19 mouse cellular contexts compared by ENCODE assay signal in genomic region chr6:94357568-94357967, GRCm38 (mm10).
A peak's percentile ranks its signal among the peaks of the same experiment; 100 is the strongest.
DNase-seq lines count a peak whose midpoint lies in the region; ATAC-seq and TF ChIP-seq lines count a peak whose summit lies in the region.
"Had no signal": no experiment of that assay in that cellular context is flagged by ENCODE, and none has a peak within 500 bp of the region (broad histone marks: within the 10 kb centered on the region; RNA-seq: fewer than 3 reads in every experiment).

No protein-coding gene starts in this region.

- H3K36me3 ChIP-seq in heart, embryonic 13.5 days, result no peaks in the 10 kb centered on the region
- no peaks in the 10 kb centered on the region for H3K36me3 ChIP-seq in embryonic facial prominence, embryonic 10.5 days (replicated peaks)
- no peaks in the 10 kb centered on the region for H3K36me3 ChIP-seq in liver, embryonic 11.5 days (ENCODE audit: control insufficient read depth, insufficient read depth, low read length)
- no peaks in the 10 kb centered on the region for H3K36me3 ChIP-seq in stomach, embryonic 15.5 days
- H3K36me3 ChIP-seq in thymus, adult 2 months (ENCODE audit: control insufficient read depth, insufficient read depth, low read length), result no peaks in the 10 kb centered on the region
- H3K36me3 ChIP-seq: embryonic facial prominence, embryonic 13.5 days; midbrain, embryonic 13.5 days had no signal

- TF ChIP-seq POLR2A in thymus, adult 2 months (IDR thresholded peaks at IDR 0.05; ENCODE audit: control insufficient read depth, extremely low read depth, insufficient read depth, low read length, poor library complexity), result no peak

- no peak for TF ChIP-seq CTCF in thymus, adult 2 months (IDR thresholded peaks at IDR 0.05; ENCODE audit: borderline replicate concordance, control insufficient read depth, extremely low read depth, insufficient read depth, low read length, poor library complexity)

- ATAC-seq in heart, embryonic 13.5 days (ENCODE audit: extremely low read depth, insufficient number of reproducible peaks, low FRiP score, low TSS enrichment), result peak; percentile 31; the same call in 1 of the 2 replicates
- ATAC-seq in liver, embryonic 11.5 days (replicated peaks; ENCODE audit: low FRiP score), result peak; percentile 98
- peak; percentile 76 for ATAC-seq in stomach, embryonic 15.5 days (ENCODE audit: insufficient read depth, low FRiP score, low read depth)
- ATAC-seq: hindbrain, postnatal 0 days; midbrain, embryonic 13.5 days; Patski had no signal

- 0 out of 2 replicates have a peak overlapping the region, but pooled peaks have one; percentile 12 for H3K27ac ChIP-seq in heart, embryonic 13.5 days (replicated peaks)
- H3K27ac ChIP-seq in embryonic facial prominence, embryonic 10.5 days (replicated peaks), result peak overlapping the region; percentile 77
- H3K27ac ChIP-seq in liver, embryonic 11.5 days (ENCODE audit: low read depth, low read length), result peak overlapping the region; percentile 19; the same call in 1 of the 2 replicates
- no peak overlapping the region for H3K27ac ChIP-seq in stomach, embryonic 15.5 days
- no peak overlapping the region for H3K27ac ChIP-seq in thymus, adult 2 months (ENCODE audit: control insufficient read depth, insufficient read depth, low read length)
- H3K27ac ChIP-seq: embryonic facial prominence, embryonic 13.5 days; heart, adult 2 months; hindbrain, postnatal 0 days; midbrain, embryonic 13.5 days had no signal

- H3K9ac ChIP-seq in heart, embryonic 13.5 days, result no peak overlapping the region
- H3K9ac ChIP-seq in liver, embryonic 11.5 days (ENCODE audit: low read depth, low read length), result no peak overlapping the region
- H3K9ac ChIP-seq in stomach, embryonic 15.5 days, result no peak overlapping the region
- H3K9ac ChIP-seq: embryonic facial prominence, embryonic 13.5 days; midbrain, embryonic 13.5 days had no signal

- no peaks in the 10 kb centered on the region for H3K9me3 ChIP-seq in heart, embryonic 13.5 days
- H3K9me3 ChIP-seq in embryonic facial prominence, embryonic 10.5 days, result no peaks in the 10 kb centered on the region
- no peaks in the 10 kb centered on the region for H3K9me3 ChIP-seq in liver, embryonic 11.5 days (ENCODE audit: control insufficient read depth, low read length)
- no peaks in the 10 kb centered on the region for H3K9me3 ChIP-seq in stomach, embryonic 15.5 days
- H3K9me3 ChIP-seq: embryonic facial prominence, embryonic 13.5 days; midbrain, embryonic 13.5 days had no signal

- peaks cover 22% of the 10 kb centered on the region for H3K4me1 ChIP-seq in heart, embryonic 13.5 days
- H3K4me1 ChIP-seq in embryonic facial prominence, embryonic 10.5 days, result peaks cover 52% of the 10 kb centered on the region
- peaks cover 3% of the 10 kb centered on the region; the same call in 1 of the 2 replicates for H3K4me1 ChIP-seq in liver, embryonic 11.5 days (replicated peaks; ENCODE audit: control insufficient read depth, insufficient read depth, low read length)
- no peaks in the 10 kb centered on the region for H3K4me1 ChIP-seq in stomach, embryonic 15.5 days
- H3K4me1 ChIP-seq in thymus, adult 2 months (replicated peaks; ENCODE audit: control insufficient read depth, insufficient read depth, low read length), result no peaks in the 10 kb centered on the region
- H3K4me1 ChIP-seq: midbrain, embryonic 13.5 days had no signal

- DNase-seq in heart, postnatal 25 days (ENCODE audit: low spot score), result no peak
- DNase-seq in embryonic facial prominence, embryonic 10.5 days (ENCODE audit: low spot score), result peak; percentile 21
- peak; percentile 42 for DNase-seq in liver, embryonic 11.5 days (ENCODE audit: low spot score)
- no peak for DNase-seq in thymus, adult 2 months
- DNase-seq in kidney, postnatal 10 days, result no peak
- DNase-seq in layer of hippocampus, adult 11-12 months (ENCODE audit: low spot score), result no peak
- DNase-seq: cerebellum, adult 18-20 months; cerebellum, postnatal 36 days; heart, adult 2 months; heart, postnatal 36 days; lung, adult 18-20 months; lung, postnatal 4 days; retina, postnatal 1 day had no signal

- intact Hi-C loops in heart, postnatal 25 days (cut with DNase I), result no loop called here

- 0 out of 2 replicates have a peak overlapping the region, but pooled peaks have one; percentile 7 for H3K4me2 ChIP-seq in heart, embryonic 13.5 days
- H3K4me2 ChIP-seq in liver, embryonic 11.5 days, result no peak overlapping the region
- H3K4me2 ChIP-seq in stomach, embryonic 15.5 days, result no peak overlapping the region
- H3K4me2 ChIP-seq: embryonic facial prominence, embryonic 13.5 days; midbrain, embryonic 13.5 days had no signal

- no peak overlapping the region for H3K4me3 ChIP-seq in heart, embryonic 13.5 days
- H3K4me3 ChIP-seq in embryonic facial prominence, embryonic 10.5 days, result no peak overlapping the region
- no peak overlapping the region for H3K4me3 ChIP-seq in liver, embryonic 11.5 days (ENCODE audit: low read depth, low read length)
- H3K4me3 ChIP-seq in stomach, embryonic 15.5 days (replicated peaks), result no peak overlapping the region
- H3K4me3 ChIP-seq in thymus, adult 2 months (ENCODE audit: control insufficient read depth, insufficient read depth, low read length), result no peak overlapping the region
- H3K4me3 ChIP-seq: embryonic facial prominence, embryonic 13.5 days; heart, adult 2 months; midbrain, embryonic 13.5 days had no signal

- 37% methylated on average over 4 of the region's 4 CpGs for WGBS in heart, embryonic 13.5 days
- WGBS in embryonic facial prominence, embryonic 10.5 days, result 62% methylated on average over 4 of the region's 4 CpGs
- WGBS in liver, embryonic 11.5 days, result 39% methylated on average over 4 of the region's 4 CpGs
- 62% methylated on average over 4 of the region's 4 CpGs for WGBS in stomach, embryonic 15.5 days
- WGBS in thymus, adult 2 months, result 85% methylated on average over 4 of the region's 4 CpGs

- no peaks in the 10 kb centered on the region for H3K27me3 ChIP-seq in heart, embryonic 13.5 days (replicated peaks)
- no peaks in the 10 kb centered on the region for H3K27me3 ChIP-seq in embryonic facial prominence, embryonic 10.5 days (replicated peaks; ENCODE audit: low read depth, poor library complexity, severe bottlenecking)
- H3K27me3 ChIP-seq in liver, embryonic 11.5 days (replicated peaks; ENCODE audit: control insufficient read depth, insufficient read depth, low read length), result no peaks in the 10 kb centered on the region
- H3K27me3 ChIP-seq in stomach, embryonic 15.5 days (replicated peaks), result no peaks in the 10 kb centered on the region
- no peaks in the 10 kb centered on the region for H3K27me3 ChIP-seq in thymus, adult 2 months (ENCODE audit: control insufficient read depth, insufficient read depth, low read length)
- H3K27me3 ChIP-seq: embryonic facial prominence, embryonic 13.5 days; midbrain, embryonic 13.5 days; Patski had no signal

Comparison
In these comparisons a context has a peak if more than half of its experiments do, and no peak if none do; other contexts are left out.
1. ATAC-seq: peak in every context shown above with its lines; median percentile 98 in liver, embryonic 11.5 days; 76 in stomach, embryonic 15.5 days; 31 in heart, embryonic 13.5 days.
2. H3K27ac ChIP-seq: peak in heart, embryonic 13.5 days (single experiment), embryonic facial prominence, embryonic 10.5 days (single experiment) and liver, embryonic 11.5 days (single experiment); none in stomach, embryonic 15.5 days (single experiment) and thymus, adult 2 months (single experiment).
3. DNase-seq: peak in embryonic facial prominence, embryonic 10.5 days (single experiment) and liver, embryonic 11.5 days (single experiment); none in heart, postnatal 25 days (single experiment), thymus, adult 2 months (single experiment), kidney, postnatal 10 days (single experiment) and layer of hippocampus, adult 11-12 months (single experiment).